Mouse (Mus musculus): Measurements from ENCODE around the gene Chd9. TPM values are rescaled to one million over a fixed set of nuclear protein-coding genes. Genes with fewer than 3 reads are reported as not detected.

Gene Chd9
- polyA plus RNA-seq, 1 experiment: 271 TPM

DNA sequence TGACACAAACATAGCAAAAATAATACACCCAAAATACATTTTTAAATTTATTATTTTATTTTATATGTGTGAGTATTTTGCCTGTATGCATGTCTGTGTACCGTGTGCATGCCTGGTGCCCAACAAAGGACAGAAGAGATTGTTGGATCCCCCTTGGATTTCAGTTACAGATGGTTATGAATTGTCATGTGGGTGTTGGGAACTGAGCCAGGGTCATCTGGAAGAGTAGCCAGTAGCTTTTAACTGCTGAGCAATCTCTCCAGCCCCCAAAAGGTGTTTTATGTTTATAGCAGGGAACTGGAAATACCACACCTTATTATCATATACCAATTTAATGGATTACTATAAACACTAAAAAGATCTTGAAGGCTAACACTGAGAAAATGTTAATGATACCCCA, 106.6 kb downstream of the Chd9 start:
- WGBS: 93% methylated on average over 1 of the region's 1 CpGs
- Histone ChIP-seq H3K4me1 (ENCODE audit: control insufficient read depth, insufficient read depth, low read length) (peaks cover 2% of the 10 kb centered on the region; the same call in 1 of the 2 replicates), H3K36me3 (ENCODE audit: control insufficient read depth, insufficient read depth, low read length) (peaks cover 4% of the 10 kb centered on the region; the same call in 1 of the 2 replicates), H3K27me3 (replicated peaks; ENCODE audit: control insufficient read depth, insufficient read depth, low read length) (no peaks in the 10 kb centered on the region), H3K27ac (ENCODE audit: insufficient read depth, low read depth, low read length) (no peak overlapping the region), H3K4me3 (ENCODE audit: insufficient read depth, low read depth, low read length) (no peak overlapping the region)
- TF ChIP-seq POLR2A (IDR thresholded peaks at IDR 0.05; ENCODE audit: low read depth, low read length): no peak
- TF ChIP-seq CTCF (conservative IDR thresholded peaks at IDR 0.05; ENCODE audit: insufficient read depth, insufficient read length, low read depth, low read length): no peak
- no peak for DNase-seq

DNA sequence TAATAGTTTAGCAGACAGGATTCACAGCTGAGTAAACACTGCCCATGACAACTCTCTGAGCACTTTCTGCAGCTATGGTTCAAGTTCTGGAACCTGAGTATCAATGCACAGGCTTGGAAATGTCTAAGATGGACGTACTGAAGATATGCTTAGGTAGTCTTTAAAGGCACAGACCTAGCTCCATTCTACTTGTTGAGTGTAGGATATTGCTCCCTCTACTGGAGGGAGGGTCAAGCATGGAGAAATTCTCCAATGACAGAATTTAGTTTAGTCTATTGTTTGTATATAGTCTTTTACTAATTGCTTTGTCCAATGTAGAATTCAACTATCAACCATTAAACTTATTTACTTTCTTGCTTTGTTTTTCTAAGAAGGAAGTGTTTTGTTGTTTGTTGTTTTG, 108.7 kb downstream of the Chd9 start:
- 24% methylated on average over 1 of the region's 1 CpGs for WGBS
- peak; percentile 67 for DNase-seq
- no peak overlapping the region for H3K27ac ChIP-seq (ENCODE audit: insufficient read depth, low read depth, low read length)
- no peak for TF ChIP-seq CTCF (conservative IDR thresholded peaks at IDR 0.05; ENCODE audit: insufficient read depth, insufficient read length, low read depth, low read length)
- no peak for TF ChIP-seq POLR2A (IDR thresholded peaks at IDR 0.05; ENCODE audit: low read depth, low read length)
- no peak overlapping the region for H3K4me3 ChIP-seq (ENCODE audit: insufficient read depth, low read depth, low read length)
- peaks cover 4% of the 10 kb centered on the region; the same call in 1 of the 2 replicates for H3K36me3 ChIP-seq (ENCODE audit: control insufficient read depth, insufficient read depth, low read length)
- no peaks in the 10 kb centered on the region for H3K27me3 ChIP-seq (replicated peaks; ENCODE audit: control insufficient read depth, insufficient read depth, low read length)
- peaks cover 2% of the 10 kb centered on the region; the same call in 1 of the 2 replicates for H3K4me1 ChIP-seq (ENCODE audit: control insufficient read depth, insufficient read depth, low read length)

DNA sequence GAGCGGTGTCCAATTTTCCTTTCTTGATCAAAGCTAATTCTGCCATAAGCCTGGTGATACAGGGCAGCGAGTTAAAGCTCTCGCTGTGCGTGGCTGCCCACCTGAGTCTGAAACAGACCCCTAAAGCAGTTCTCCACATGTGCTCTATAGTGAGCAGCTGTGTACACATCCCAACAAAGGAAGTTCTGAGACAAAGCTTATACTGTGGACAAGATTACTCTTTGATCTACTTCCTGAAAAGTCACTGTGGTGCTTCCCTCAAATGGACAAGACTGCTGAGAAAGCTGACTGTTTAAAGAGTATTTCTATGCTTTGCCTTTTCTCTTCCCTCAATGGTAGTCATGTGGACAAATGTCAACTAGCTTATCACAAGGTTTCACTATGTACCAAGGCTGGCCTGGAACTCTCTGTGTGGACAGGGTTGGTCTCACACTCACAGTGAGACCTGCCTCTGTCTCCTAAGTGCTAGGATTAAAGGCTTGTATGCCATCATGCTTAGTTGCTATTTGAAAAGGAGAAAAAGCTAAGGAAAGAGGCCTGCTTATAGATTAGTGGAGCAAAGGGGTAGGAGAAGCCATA, 110.3 kb downstream of the Chd9 start:
- no peak for DNase-seq

DNA sequence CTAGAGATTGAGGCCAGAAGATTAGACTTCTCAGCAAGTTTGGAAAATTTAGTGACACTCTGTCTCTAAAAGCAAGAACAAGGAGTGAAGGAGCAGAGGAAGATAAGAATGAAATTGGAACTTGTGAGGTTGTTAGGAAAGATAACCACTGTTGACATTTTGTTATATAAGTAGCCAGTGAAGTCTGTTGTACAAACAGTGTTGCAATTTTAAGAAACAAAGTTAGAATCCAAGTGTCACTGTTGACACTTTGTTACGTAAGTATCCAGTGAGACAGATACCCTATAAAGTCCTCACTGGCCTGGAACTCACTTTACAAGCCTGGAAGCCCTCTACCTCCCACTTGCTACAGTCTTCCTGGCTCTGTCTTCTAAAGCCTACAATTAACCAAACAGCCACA, 111.7 kb downstream of the Chd9 start:
- Histone ChIP-seq H3K27ac (ENCODE audit: insufficient read depth, low read depth, low read length) (no peak overlapping the region), H3K27me3 (replicated peaks; ENCODE audit: control insufficient read depth, insufficient read depth, low read length) (no peaks in the 10 kb centered on the region), H3K36me3 (ENCODE audit: control insufficient read depth, insufficient read depth, low read length) (no peaks in the 10 kb centered on the region; the same call in 1 of the 2 replicates), H3K4me3 (ENCODE audit: insufficient read depth, low read depth, low read length) (no peak overlapping the region), H3K4me1 (ENCODE audit: control insufficient read depth, insufficient read depth, low read length) (peaks cover 2% of the 10 kb centered on the region; the same call in 1 of the 2 replicates)
- TF ChIP-seq POLR2A (IDR thresholded peaks at IDR 0.05; ENCODE audit: low read depth, low read length): no peak
- TF ChIP-seq CTCF (conservative IDR thresholded peaks at IDR 0.05; ENCODE audit: insufficient read depth, insufficient read length, low read depth, low read length): no peak
- no peak for DNase-seq
- 85% methylated on average over 1 of the region's 1 CpGs for WGBS

More for the DNA sequence above, 110.3 kb downstream of the Chd9 start:
- Histone ChIP-seq H3K4me1 (ENCODE audit: control insufficient read depth, insufficient read depth, low read length) (peaks cover 2% of the 10 kb centered on the region; the same call in 1 of the 2 replicates), H3K27me3 (replicated peaks; ENCODE audit: control insufficient read depth, insufficient read depth, low read length) (no peaks in the 10 kb centered on the region), H3K4me3 (ENCODE audit: insufficient read depth, low read depth, low read length) (no peak overlapping the region), H3K27ac (ENCODE audit: insufficient read depth, low read depth, low read length) (no peak overlapping the region), H3K36me3 (ENCODE audit: control insufficient read depth, insufficient read depth, low read length) (no peaks in the 10 kb centered on the region; the same call in 1 of the 2 replicates)
- TF ChIP-seq POLR2A (IDR thresholded peaks at IDR 0.05; ENCODE audit: low read depth, low read length) (no peak), CTCF (conservative IDR thresholded peaks at IDR 0.05; ENCODE audit: insufficient read depth, insufficient read length, low read depth, low read length) (no peak)
- WGBS: 75% methylated on average over 4 of the region's 4 CpGs

DNA sequence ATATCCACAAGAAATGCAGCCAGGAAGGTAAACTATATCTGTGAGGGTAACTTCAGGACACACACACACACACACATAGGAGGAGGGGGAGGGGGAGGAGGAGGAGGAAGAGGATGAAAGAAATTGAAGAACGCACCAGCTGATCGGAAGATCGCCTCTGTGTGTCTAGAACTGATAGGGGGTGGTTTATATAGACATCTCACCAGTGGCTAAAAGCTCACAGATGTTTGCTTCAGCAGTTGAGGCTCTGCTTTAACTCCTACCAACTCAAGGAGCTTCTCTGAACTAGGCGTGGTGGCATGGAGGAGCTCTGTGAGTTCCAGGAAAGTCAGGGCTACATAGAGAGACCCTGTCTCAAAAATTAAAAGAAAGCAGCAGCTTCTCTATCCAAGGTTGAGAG, 115.6 kb downstream of the Chd9 start:
- Histone ChIP-seq H3K4me1 (ENCODE audit: control insufficient read depth, insufficient read depth, low read length) (no peaks in the 10 kb centered on the region), H3K27me3 (replicated peaks; ENCODE audit: control insufficient read depth, insufficient read depth, low read length) (no peaks in the 10 kb centered on the region), H3K4me3 (ENCODE audit: insufficient read depth, low read depth, low read length) (no peak overlapping the region), H3K36me3 (ENCODE audit: control insufficient read depth, insufficient read depth, low read length) (no peaks in the 10 kb centered on the region; the same call in 1 of the 2 replicates), H3K27ac (ENCODE audit: insufficient read depth, low read depth, low read length) (no peak overlapping the region)
- TF ChIP-seq POLR2A (IDR thresholded peaks at IDR 0.05; ENCODE audit: low read depth, low read length) (no peak), CTCF (conservative IDR thresholded peaks at IDR 0.05; ENCODE audit: insufficient read depth, insufficient read length, low read depth, low read length) (no peak)
- WGBS: 77% methylated on average over 4 of the region's 4 CpGs
- DNase-seq: no peak

DNA sequence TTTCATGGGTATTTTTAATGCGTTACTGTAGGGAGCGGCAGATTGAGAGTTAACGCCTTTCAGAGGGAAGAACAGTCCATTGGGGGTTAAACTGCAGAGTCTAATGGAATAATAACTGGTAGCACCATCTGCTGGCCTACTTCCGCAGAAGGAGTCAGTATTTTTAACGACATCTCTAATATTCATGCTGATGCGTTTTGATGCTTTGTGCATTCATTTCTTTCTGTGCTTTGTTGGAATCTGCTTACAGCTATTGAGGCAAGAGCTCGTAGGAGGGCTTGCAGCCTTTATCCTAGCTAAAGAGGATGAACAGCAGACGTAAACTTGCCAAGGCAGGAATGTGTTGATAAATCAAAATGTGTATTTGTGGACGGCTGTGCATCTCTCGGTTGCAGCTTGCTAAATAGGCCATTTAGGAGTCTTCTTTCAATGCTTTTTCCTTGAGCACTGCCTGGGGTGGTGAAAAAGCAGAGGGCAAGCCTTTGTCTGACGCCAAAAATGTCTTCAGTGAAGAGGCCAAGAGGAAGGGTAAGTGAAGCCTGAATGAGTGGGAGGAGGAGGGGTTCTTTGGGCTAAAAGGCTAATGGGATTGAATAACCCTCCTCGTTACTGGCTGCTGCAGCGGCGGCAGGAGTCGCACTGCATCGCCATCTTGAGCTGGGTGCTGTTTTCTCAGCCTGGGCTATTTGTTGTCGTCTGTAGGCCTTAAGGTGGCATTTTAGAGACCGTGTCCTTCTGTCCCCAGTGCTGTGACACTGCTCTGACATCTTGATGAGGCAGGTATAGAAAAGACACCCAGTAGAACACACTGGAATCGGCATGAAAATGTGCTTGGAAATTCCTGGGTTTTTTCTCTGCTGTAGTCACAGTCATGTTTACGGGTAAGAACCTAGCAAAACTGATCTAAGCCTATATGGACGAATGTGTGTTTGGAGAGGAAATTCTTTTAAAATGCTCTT, 126.9 kb downstream of the Chd9 start:
- under 1% methylated on average over 21 of the region's 21 CpGs for WGBS
- no peaks in the 10 kb centered on the region for H3K27me3 ChIP-seq (replicated peaks; ENCODE audit: control insufficient read depth, insufficient read depth, low read length)
- peak overlapping the region; percentile 93 for H3K27ac ChIP-seq (ENCODE audit: insufficient read depth, low read depth, low read length)
- H3K4me3 ChIP-seq (ENCODE audit: insufficient read depth, low read depth, low read length): peak overlapping the region; percentile 69
- H3K4me1 ChIP-seq (ENCODE audit: control insufficient read depth, insufficient read depth, low read length): peaks cover 9% of the 10 kb centered on the region; the same call in 1 of the 2 replicates
- TF ChIP-seq POLR2A (IDR thresholded peaks at IDR 0.05; ENCODE audit: low read depth, low read length): no peak
- peak; percentile 14; the same call in 1 of the 2 replicates for TF ChIP-seq CTCF (conservative IDR thresholded peaks at IDR 0.05; ENCODE audit: insufficient read depth, insufficient read length, low read depth, low read length)
- 0 out of 2 replicates have a peak, but pooled peaks cover 2% of the 10 kb centered on the region for H3K36me3 ChIP-seq (ENCODE audit: control insufficient read depth, insufficient read depth, low read length)
- peak; percentile 84 for DNase-seq

DNA sequence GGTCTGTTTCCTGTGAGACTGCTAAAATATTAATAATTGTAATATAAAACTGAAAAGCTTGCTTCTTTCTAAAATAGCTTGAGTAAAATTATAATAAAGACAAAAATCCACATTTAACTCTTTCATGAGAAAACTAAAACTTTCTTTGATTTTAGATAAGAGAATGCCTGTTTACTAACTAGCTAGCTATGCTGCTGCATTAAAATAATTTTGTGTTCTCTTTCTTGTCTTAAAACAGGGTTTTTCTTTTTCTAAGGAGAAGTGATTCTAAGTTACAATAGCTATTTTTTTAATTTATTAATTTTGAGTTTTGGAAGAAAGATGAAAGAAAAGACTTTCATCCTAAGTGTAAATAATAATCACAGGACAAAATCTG, 127.6 kb downstream of the Chd9 start:
- Histone ChIP-seq H3K27ac (ENCODE audit: insufficient read depth, low read depth, low read length) (peak overlapping the region; percentile 31; the same call in 1 of the 2 replicates), H3K36me3 (ENCODE audit: control insufficient read depth, insufficient read depth, low read length) (0 out of 2 replicates have a peak, but pooled peaks cover 2% of the 10 kb centered on the region), H3K4me3 (ENCODE audit: insufficient read depth, low read depth, low read length) (peak overlapping the region; percentile 69), H3K27me3 (replicated peaks; ENCODE audit: control insufficient read depth, insufficient read depth, low read length) (no peaks in the 10 kb centered on the region), H3K4me1 (ENCODE audit: control insufficient read depth, insufficient read depth, low read length) (peaks cover 9% of the 10 kb centered on the region; the same call in 1 of the 2 replicates)
- no peak for TF ChIP-seq POLR2A (IDR thresholded peaks at IDR 0.05; ENCODE audit: low read depth, low read length)
- no peak for TF ChIP-seq CTCF (conservative IDR thresholded peaks at IDR 0.05; ENCODE audit: insufficient read depth, insufficient read length, low read depth, low read length)
- DNase-seq: no peak
